Mouse (Mus musculus) retina, adult 2 months (tissue): ENCODE measurements around the gene Myo1c.

ENCODE experiments used
- DNase-seq: peaks from one replicate; pipeline ENCODE4 v3.0.0-alpha.2; 2012; ENCODE audit warnings: low read depth, low spot score

The Myo1c gene

DNA sequence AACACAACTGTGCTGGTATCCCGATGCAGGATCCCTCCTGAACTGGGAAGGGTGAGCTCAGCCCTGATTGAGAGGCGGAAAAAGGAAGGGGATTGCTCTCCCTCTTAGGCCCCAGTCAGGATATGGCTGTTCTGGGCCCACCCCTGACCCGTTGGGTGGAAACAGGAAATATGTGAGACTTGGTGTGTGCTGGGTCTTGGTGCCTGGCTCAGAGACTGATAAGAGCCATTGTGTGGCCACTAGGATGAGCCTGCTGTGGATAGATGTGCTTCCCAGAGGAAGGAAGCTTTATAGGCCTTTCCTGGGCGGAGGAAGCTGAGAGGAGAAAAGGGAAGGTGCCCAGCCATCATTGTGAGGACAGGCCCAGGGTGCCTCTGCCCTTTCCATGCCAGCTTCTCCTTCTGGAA, 1.1 kb upstream of the Myo1c start:
- DNase-seq = no peak

GRCm38 (mm10) chr11:75650958-75651425, 688 bp downstream of the Myo1c start:
- DNase-seq = no peak

DNA sequence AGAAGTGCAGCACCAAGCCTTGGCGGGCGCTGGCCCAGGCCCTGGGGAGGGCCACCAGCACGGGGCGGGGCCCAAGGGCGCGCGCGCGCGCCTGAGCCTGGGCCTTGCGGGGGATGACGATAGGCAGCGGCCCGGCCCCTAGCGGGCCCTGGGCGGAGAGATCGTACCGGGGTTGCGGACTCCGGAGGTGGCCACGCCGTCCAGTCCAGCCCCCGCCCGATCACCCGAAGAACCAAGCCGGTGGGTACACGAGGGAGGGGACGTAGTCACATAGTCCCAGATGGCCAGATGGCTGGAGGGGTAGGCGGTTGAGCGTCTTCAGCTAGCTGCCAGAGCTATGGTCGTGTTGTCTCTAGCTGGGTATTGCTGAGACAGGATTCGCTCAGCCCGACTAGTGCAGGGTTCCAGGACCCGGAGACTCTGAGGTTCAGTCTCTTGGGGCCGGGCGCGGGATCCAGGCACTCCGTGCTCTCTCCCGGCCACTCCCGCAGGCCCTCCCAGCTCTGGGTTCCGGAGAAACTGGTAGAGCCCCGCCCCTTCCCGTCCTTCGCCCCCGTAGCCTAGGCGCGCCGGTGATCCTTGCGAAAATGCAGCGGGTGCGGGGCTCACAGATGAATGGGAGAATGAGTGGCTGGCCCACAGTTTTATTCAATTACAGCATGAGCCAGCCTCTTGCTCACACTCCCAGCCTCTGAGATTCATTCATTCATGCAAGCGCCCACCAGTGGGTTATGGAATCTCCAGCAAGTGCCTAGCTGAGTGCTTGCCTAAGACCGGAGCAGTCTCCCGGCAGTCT, 1.3 kb downstream of the Myo1c start:
- DNase-seq = no peak

DNA sequence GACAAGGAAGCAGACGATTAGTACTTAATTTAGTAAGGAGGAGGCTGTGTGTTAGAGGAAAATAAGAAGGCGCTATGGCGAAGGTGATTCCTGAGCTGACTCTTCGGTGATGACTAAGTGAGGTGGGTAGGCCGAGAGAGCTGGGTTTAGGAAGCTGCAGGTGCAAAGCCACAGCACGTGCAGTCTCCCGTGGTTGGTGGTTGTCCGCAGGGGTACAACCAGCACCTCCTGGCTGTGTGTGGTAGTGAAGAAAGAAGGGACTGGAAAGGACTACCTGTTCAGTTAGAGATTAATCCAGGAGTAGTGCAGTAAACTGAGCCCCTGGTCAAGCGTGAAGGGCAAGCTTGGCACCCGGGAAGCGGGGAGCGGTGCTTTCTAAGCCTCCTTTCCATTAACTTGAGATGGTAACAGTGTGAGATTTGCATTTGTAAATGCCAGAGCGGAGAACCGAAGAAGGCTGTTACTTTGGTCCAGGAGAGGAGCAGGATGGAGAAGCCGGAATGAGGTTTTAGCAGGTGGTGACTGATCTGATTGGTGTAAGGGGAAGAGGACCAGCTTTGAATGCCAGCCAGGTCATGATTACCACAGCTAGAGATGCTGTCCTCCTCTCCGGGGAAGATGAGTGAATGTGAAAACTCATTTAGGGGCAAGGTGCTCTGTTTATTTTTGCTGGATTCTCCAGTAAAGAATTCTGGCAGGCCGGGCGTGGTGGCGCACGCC, 2.1 kb downstream of the Myo1c start:
- DNase-seq = no peak

DNA sequence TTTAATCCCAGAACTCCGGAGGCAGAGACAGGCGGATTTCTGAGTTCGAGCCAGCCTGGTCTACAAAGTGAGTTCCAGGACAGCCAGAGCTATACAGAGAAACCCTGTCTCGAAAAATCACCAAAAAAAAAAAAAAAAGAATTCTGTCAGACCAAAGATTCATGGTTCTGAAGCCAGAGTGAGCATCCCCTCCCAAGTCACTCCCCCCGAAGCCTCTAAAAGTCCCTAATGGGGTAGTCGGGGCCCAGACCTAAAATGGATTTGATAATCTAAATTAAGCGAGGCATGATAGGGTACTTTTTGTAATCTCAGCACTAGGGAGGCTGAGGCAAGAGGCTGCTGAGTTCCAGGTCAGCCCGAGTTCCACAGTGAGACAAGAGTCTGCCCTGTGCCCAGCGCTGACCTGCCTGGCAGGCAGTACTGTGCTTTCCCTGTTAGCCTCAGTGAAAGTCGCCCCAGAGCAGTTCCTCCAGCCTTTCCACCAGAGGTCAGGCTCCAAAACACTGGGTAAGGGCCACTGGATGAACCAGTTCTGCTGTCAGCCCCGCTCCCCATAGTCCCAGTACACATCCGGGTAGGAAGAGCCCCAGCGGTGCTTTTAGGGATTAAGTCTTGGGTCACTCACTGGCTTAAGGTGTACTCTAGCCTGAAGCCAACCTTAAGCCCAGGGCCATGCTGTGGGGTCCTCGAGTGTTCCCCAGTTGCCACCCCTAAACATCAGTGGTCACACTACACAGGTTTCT, 2.8 kb downstream of the Myo1c start:
- no peak for DNase-seq

DNA sequence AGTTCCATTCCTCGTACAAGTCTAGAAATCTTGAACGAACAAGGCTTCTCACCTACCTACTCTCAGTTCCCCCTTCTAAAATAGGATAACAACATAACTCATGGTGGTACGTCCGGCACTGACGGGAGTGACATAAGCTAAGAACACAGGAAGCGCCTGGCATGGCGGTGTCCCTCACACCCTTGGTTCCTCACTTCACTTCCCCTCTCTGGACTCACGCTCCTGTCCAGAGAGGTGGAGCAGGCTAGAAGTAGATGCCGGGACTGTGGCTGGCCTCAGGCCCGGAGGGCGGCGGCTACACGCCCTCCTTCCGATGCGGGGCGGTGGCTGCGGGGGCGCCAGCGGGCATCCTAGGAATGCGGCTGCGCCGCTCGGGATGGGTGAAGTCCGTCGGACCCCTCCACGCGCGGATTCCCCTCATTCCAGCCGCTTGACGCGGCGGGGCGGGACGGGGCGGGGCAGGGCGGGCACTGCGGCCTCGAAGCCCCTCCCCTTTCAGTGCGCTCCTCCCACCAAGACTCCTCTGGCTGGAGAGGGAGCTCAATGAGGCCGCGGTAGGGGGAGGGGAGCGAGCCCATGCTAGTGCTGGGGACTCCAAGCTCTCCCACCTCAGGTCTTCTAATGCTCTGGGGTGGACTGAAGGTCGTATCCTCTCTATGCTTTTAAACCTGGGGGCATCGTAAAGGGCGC, 3.6 kb downstream of the Myo1c start:
- no peak for DNase-seq

- no peak for DNase-seq
Observed at GRCm38 (mm10) chr11:75654471-75655390, 4.4 kb downstream of the Myo1c start.

GRCm38 (mm10) chr11:75655621-75656545, 5.6 kb downstream of the Myo1c start:
- DNase-seq = no peak

DNA sequence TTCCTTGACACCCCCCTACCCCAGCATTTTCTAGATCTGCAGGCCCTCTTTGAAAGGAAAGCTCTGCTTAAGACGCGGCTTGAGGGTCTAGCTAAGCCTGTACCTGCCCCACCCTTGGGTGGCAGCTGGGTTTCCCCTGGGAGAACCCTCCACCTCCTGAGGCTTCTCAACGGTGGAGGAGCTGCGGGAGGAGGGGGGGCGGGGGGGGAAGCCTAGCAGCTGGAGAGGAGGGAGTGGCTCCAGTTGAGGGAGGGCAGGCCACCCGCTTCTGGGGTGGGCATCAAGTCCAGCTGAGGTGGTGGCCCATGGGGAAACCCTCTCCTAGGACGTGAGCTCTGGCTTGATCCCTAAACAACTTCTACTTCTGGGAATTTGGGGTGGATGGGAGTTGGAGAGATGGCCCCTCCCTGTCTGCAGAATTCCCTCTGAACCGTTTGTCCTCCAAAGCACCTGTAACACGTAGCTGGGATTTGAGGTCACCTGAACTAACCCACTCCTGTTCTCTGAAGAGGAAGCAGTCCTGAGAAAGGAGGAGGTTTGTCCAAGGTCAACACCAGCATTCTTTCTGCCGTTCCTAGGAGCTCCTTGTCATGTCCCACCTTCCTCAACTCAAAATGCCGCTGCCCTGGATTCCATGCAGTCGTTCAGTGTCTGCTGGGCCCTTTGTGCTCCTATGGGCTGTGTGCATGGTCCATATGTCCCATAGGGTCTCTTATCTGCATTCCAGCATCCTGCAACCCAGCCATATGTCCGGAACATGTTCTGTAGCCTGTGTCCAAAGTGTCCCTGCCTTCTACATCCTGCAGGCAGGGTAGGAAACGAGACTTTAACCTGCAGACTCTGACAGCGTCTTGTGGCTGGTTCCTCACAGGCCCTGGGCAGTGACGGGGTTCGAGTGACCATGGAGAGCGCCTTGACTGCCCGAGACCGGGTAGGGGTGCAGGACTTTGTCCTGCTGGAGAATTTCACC, 6.6 kb downstream of the Myo1c start:
- no peak for DNase-seq

DNA sequence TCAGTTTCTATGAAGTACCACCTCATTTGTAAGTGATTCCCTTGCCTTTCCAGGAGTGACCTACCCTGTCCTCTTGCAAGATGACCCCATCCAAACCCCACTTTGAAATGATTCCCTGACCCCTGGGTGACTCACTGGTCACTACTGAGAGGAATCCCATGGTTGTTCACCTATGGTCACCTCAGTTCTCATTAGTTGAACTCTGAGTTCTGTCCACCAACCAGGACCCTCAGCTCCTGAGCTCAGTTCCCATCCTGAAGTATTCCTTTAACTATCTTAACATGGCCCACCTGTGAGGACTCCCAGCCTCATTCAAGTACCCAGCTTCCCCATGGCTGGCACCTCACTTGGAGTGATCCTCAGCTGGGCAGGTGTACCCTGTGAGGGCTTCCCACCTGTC, 7.5 kb downstream of the Myo1c start:
- no peak for DNase-seq

DNA sequence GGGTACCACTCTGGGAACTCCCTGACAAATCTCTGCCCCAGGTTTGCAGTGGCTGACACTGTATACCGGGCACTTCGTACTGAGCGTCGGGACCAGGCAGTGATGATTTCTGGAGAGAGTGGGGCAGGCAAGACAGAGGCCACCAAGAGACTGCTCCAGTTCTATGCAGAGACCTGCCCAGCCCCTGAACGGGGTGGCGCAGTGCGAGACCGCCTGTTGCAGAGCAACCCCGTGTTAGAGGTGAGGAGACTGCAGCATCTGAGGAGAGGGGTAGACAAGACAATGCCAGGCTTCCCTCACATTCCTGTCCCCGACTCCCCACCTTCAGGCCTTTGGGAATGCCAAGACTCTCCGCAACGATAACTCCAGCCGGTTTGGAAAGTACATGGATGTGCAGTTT, 8.0 kb downstream of the Myo1c start:
- DNase-seq = no peak

GRCm38 (mm10) chr11:75658996-75659750, 8.9 kb downstream of the Myo1c start:
- no peak for DNase-seq

- DNase-seq = no peak
Observed at GRCm38 (mm10) chr11:75660081-75660590, 9.8 kb downstream of the Myo1c start.

DNA sequence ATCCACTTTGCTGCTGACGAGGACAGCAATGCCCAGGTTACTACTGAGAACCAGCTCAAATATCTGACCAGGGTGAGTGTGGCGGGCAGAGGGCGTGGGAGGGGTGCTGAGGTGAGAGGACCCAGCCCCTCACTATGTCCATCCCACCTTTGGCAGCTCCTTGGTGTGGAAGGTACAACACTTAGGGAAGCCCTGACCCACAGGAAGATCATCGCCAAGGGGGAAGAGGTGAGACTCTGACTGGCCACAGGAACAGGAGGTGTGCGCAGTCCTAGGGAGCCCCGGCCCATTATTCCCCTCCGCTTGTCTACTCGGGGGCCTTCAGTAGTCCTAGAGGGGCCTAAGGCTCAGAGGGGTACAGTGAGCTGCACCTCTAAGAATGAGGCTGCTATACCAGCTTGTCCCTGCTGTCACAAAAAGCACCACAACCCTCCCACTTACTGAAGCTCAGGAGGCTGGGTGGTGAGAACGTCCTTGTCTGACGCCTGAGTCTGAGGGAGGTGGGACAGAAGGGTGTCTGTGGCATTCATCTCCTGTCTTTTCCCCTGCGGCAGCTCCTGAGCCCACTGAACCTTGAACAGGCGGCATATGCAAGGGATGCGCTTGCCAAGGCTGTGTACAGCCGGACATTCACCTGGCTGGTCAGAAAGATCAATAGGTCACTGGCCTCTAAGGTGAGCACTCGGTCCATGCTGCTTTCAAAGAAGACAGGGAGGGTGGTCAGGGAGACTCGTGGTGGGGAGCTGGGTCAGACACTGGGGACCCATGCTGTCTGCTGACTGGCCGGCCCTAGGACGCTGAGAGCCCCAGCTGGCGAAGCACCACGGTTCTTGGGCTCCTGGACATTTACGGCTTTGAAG, 10.9 kb downstream of the Myo1c start:
- no peak for DNase-seq

DNA sequence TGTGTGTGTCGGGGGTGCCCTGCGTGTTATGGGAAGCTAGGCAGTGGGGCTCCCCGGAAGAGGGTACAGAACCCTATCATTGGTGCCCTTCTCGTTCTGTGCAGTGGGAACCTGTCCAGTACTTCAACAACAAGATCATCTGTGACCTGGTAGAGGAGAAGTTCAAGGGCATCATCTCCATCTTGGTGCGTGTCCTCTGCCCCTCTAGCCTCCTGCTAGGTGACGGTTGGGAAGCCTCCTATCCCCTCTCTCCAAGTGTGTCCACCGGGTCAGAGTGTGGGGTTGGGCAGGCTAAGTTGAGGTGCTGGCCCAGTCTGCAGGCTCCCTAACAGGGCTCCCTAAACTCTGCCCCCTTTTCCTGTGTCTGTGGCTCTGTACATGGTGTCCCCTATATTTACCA, 11.8 kb downstream of the Myo1c start:
- DNase-seq = no peak

GRCm38 (mm10) chr11:75666296-75666695, 16.0 kb downstream of the Myo1c start:
- DNase-seq = no peak
